Mouse (Mus musculus): ENCODE measurements around the gene Fbxo6.

DNA sequence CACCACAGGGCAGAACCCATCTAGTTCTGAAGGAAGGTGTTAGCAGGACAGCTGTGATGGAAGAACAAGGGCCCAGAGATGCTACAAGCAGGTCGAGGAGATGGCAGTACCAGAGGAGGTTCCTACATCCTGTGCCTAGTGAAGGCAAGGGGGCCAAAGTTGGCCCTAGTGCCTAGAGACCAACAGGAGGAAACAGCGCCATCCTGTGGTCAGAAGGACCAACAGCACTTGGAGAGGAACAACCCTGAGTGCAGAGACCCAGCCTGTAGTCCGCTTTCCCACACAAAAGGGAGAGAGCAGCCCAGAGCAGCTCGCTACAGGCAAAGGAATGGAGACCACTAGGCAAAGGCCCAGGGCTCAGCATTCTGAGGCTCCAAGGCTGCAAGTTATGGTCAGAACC is 33.9 kb upstream of the Fbxo6 start:
- TF ChIP-seq POLR2A (IDR thresholded peaks at IDR 0.05; ENCODE audit: low read depth, low read length) (no peak), CTCF (IDR thresholded peaks at IDR 0.05; ENCODE audit: borderline replicate concordance, insufficient read depth, low read length) (no peak)
